Mouse (Mus musculus) lung, embryonic 16.5 days (tissue): ENCODE data around the gene Zfp106. TPM values are rescaled to one million over a fixed set of nuclear protein-coding genes. Genes with fewer than 3 reads are reported as not detected.

Source experiments
- ATAC-seq: fragments of 200-750 bp; cut with Nextera tagmentation; 2 replicates; pipeline ENCODE4 v1.8.0; 2017; ENCODE audit warnings: low read depth, mild to moderate bottlenecking, moderate library complexity
- H3K27ac ChIP-seq: fragments of 300-500 bp; sonication (generic); 2 replicates; pipeline ENCODE4 v1.5.1; 2014; ENCODE audit warnings: mild to moderate bottlenecking, control low read depth, low read length
- H3K27me3 ChIP-seq: fragments of 300-500 bp; sonication (generic); 2 replicates; pipeline ENCODE4 v1.6.1; 2014; ENCODE audit warnings: low read depth, low read length, mixed read lengths; ENCODE audit not compliant: control insufficient read depth, insufficient read depth
- H3K36me3 ChIP-seq: fragments of 300-500 bp; sonication (generic); 2 replicates; pipeline ENCODE4 v1.6.1; 2014; ENCODE audit warnings: low read length; ENCODE audit not compliant: control insufficient read depth, insufficient read depth
- H3K4me1 ChIP-seq: fragments of 300-500 bp; sonication (generic); replicated peaks from 2 replicates; pipeline ENCODE4 v1.6.1; 2014; ENCODE audit warnings: low read length, mixed read lengths; ENCODE audit not compliant: control insufficient read depth, insufficient read depth
- H3K4me2 ChIP-seq: fragments of 300-500 bp; sonication (generic); 2 replicates; pipeline ENCODE4 v1.6.1; 2014; ENCODE audit warnings: low read depth, low read length, control low read depth
- H3K4me3 ChIP-seq: fragments of 300-500 bp; sonication (generic); 2 replicates; pipeline ENCODE4 v1.5.1; 2014; ENCODE audit warnings: mild to moderate bottlenecking, low read length, control low read depth
- H3K9ac ChIP-seq: fragments of 300-500 bp; sonication (generic); 2 replicates; pipeline ENCODE4 v1.6.1; 2014; ENCODE audit warnings: low read length, control low read depth
- H3K9me3 ChIP-seq: fragments of 300-500 bp; sonication (generic); 2 replicates; pipeline ENCODE4 v1.6.1; 2016; ENCODE audit warnings: low read length; ENCODE audit not compliant: control insufficient read depth
- WGBS: fragments of 180-500 bp; shearing (Covaris S2); extraction: QIAGEN DNeasy Blood & Tissue Kit; methylation state at CpG from one replicate; pipeline ENCODE4 v1.1.7; 2014; 5-methylcytosine and 5-hydroxymethylcytosine counted together
- polyA plus RNA-seq: library from polyadenylated mRNA; unstranded; fragments of >200 nt; fragmentation: Nextera tagmentation; extraction: Ambion mirVana; gene quantifications from 2 replicates; pipeline ENCODE4 v1.2.1, GENCODE M21; 2015

Zfp106 gene
- 37.4 and 45.1 TPM in 2 replicates for polyA plus RNA-seq

GRCm38 (mm10) chr2:120563235-120563990, at the start of gene Zfp106:
TSS of gene Zfp106 (minus strand) at chr2:120563843.
- Histone ChIP-seq H3K9ac (peak within 1 kb of the TSS; percentile 80), H3K27me3 (no peaks in the 10 kb centered on the region), H3K27ac (peak within 1 kb of the TSS; percentile 51), H3K4me3 (peak within 1 kb of the TSS; percentile 79), H3K9me3 (no peaks in the 10 kb centered on the region), H3K4me2 (peak within 1 kb of the TSS; percentile 69), H3K36me3 (no peaks in the 10 kb centered on the region), H3K4me1 (peaks cover 8% of the 10 kb centered on the region)
- WGBS, result under 1% methylated on average over 41 of the region's 50 CpGs
- ATAC-seq, result peak; percentile 79

DNA sequence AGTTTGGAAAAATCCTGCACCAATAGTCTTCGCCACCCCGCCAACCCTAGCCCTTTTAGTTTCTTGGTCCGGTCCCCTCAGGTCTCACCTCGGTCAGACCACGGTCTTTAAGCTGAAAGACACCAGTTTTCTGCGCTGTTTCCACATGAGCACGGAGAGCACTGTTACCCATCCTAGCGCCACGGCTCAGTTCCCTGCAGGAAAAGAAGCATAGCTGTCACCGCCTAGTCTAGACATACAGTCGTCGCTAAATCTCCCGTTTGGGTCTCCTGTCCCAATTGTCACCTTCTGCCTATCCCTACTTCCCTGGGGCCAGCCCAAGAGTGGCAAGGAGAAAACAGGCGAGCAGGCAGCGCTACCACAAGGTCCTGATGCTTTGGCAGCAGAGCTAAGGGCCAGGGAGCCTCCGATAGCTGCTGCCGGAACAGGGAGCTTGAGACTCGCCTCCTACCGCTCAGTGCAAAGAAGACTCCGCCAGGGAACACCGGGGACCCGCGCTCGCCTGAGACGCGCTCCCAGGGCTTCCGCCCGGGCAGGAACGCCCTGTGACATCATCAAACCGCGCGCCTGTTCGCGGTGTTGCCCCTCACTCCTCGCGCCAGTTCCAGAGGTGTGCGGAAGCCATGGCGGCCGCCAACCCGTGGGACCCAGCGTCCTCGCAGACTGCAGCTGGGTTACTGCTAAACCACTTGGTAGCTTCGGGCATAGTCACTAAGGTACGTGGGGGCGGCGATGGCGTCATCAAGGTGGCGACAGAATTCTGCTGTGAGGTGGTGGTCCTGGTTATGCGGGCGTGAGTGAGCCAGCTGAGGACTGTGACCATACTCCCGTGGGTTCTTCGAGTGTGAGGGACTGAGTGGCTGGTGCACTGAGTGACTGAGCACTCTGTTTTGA, 45.4 kb upstream of the Zfp106 start, which contains the start of the genes Haus2 and Lrrc57:
Gene Haus2, plus strand, starts transcription at position 554 of the 894 bp plus-strand sequence.
Gene Lrrc57, minus strand, starts transcription at position 691 of the 894 bp plus-strand sequence.
- Histone ChIP-seq H3K9me3 (no peaks in the 10 kb centered on the region), H3K27me3 (no peaks in the 10 kb centered on the region), H3K9ac (peak within 1 kb of the TSS; percentile 89), H3K4me2 (peak within 1 kb of the TSS; percentile 88), H3K4me3 (peak within 1 kb of the TSS; percentile 61), H3K27ac (peak within 1 kb of the TSS; percentile 96), H3K36me3 (peaks cover 7% of the 10 kb centered on the region; the same call in 1 of the 2 replicates), H3K4me1 (peaks cover 14% of the 10 kb centered on the region)
- under 1% methylated on average over 52 of the region's 52 CpGs for WGBS
- ATAC-seq, result peak; percentile 98

DNA sequence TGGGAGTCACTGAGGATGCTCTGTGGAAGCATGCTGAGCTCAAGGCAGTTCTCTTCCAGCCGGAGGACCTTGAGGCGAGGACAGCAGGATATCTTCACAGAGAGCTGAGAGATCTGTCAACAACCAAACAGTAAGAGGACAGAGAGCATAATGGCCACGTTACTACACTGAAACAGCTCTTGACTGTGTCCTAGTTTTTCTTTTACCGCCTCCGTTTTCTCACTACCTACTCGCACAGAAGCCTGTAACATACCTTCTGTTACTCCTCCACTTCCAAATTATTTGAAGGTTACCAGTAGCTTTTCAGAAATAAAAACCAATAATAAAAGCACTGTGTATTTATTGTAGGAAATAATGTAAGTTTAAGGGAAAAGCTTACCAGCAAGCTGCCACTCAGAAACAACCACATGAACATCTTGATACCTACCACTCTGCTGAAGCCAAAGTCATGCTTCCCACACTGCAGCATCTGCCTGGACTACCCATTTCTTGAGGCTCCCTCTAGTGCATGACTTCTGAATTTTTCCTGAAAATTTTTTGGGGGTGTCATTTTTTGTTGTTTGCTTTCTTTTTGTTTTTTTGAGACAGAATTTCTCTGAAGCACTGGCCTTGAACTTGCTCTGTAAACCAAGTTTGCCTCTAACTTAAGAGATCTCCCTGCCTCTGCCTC, 42.5 kb upstream of the Zfp106 start:
- H3K4me2 ChIP-seq, result no peak overlapping the region
- H3K9ac ChIP-seq, result no peak overlapping the region
- H3K4me1 ChIP-seq, result peaks cover 14% of the 10 kb centered on the region
- 81% methylated on average over 6 of the region's 6 CpGs for WGBS
- no peaks in the 10 kb centered on the region; the same call in 1 of the 2 replicates for H3K36me3 ChIP-seq
- H3K27ac ChIP-seq, result no peak overlapping the region
- no peak for ATAC-seq
- H3K4me3 ChIP-seq, result no peak overlapping the region
- no peaks in the 10 kb centered on the region for H3K27me3 ChIP-seq
- H3K9me3 ChIP-seq, result no peaks in the 10 kb centered on the region

- H3K4me1 ChIP-seq, result no peaks in the 10 kb centered on the region
- 84% methylated on average over 4 of the region's 4 CpGs for WGBS
- no peak overlapping the region for H3K4me2 ChIP-seq
- no peak for ATAC-seq
- no peak overlapping the region for H3K9ac ChIP-seq
- no peak overlapping the region for H3K4me3 ChIP-seq
- H3K27me3 ChIP-seq, result no peaks in the 10 kb centered on the region
- H3K36me3 ChIP-seq, result peaks cover 30% of the 10 kb centered on the region
- H3K9me3 ChIP-seq, result no peaks in the 10 kb centered on the region
- no peak overlapping the region for H3K27ac ChIP-seq
Measured at GRCm38 (mm10) chr2:120599506-120599905, 35.9 kb upstream of the Zfp106 start.

- no peak overlapping the region for H3K4me2 ChIP-seq
- no peaks in the 10 kb centered on the region for H3K27me3 ChIP-seq
- H3K4me1 ChIP-seq, result no peaks in the 10 kb centered on the region
- peaks cover 30% of the 10 kb centered on the region for H3K36me3 ChIP-seq
- no peak overlapping the region for H3K4me3 ChIP-seq
- 83% methylated on average over 2 of the region's 2 CpGs for WGBS
- no peaks in the 10 kb centered on the region for H3K9me3 ChIP-seq
- H3K9ac ChIP-seq, result no peak overlapping the region
- no peak overlapping the region for H3K27ac ChIP-seq
- no peak for ATAC-seq
Measured at GRCm38 (mm10) chr2:120597734-120598133, 34.1 kb upstream of the Zfp106 start.

GRCm38 (mm10) chr2:120592227-120592626, 28.6 kb upstream of the Zfp106 start:
- Histone ChIP-seq H3K36me3 (peaks cover 19% of the 10 kb centered on the region; the same call in 1 of the 2 replicates), H3K4me2 (no peak overlapping the region), H3K27ac (no peak overlapping the region), H3K4me1 (no peaks in the 10 kb centered on the region), H3K4me3 (no peak overlapping the region), H3K9ac (no peak overlapping the region), H3K9me3 (no peaks in the 10 kb centered on the region), H3K27me3 (no peaks in the 10 kb centered on the region)
- WGBS, result 97% methylated on average over 1 of the region's 1 CpGs
- ATAC-seq, result no peak

DNA sequence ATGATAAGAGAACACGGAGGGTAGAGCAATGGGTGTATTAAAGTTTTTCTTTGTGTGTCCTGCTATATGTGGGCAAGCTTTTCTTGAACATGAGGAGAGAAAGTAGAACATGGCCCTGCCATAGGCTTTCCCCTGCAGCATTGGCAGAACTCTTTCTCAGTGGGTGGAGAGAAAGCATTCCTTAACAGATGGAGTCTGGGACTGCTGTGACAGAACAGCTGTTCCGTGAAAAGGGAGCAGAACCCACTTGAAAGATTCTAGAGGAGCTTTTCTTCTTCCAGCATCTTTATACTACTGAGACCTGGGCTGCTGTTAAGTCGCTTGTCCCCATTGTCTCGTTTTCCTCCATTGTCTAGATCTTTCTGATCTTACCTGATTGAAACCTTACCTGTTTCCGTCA, 26.1 kb upstream of the Zfp106 start:
- no peak overlapping the region for H3K27ac ChIP-seq
- ATAC-seq, result no peak
- H3K9ac ChIP-seq, result no peak overlapping the region
- no peaks in the 10 kb centered on the region for H3K4me1 ChIP-seq
- H3K9me3 ChIP-seq, result no peaks in the 10 kb centered on the region
- H3K4me3 ChIP-seq, result no peak overlapping the region
- no peak overlapping the region for H3K4me2 ChIP-seq
- 80% methylated on average over 5 of the region's 5 CpGs for WGBS
- peaks cover 10% of the 10 kb centered on the region; the same call in 1 of the 2 replicates for H3K36me3 ChIP-seq
- H3K27me3 ChIP-seq, result no peaks in the 10 kb centered on the region

- H3K36me3 ChIP-seq, result no peaks in the 10 kb centered on the region
Measured at GRCm38 (mm10) chr2:120578286-120578685, 14.6 kb upstream of the Zfp106 start.

More at GRCm38 (mm10) chr2:120578286-120578685, 14.6 kb upstream of the Zfp106 start:
- peaks cover 3% of the 10 kb centered on the region for H3K4me1 ChIP-seq
- no peaks in the 10 kb centered on the region for H3K27me3 ChIP-seq
- H3K4me2 ChIP-seq, result no peak overlapping the region
- no peak overlapping the region for H3K9ac ChIP-seq
- H3K27ac ChIP-seq, result no peak overlapping the region
- 43% methylated on average over 5 of the region's 5 CpGs for WGBS
- H3K9me3 ChIP-seq, result no peaks in the 10 kb centered on the region
- ATAC-seq, result peak; percentile 61; the same call in 1 of the 2 replicates
- H3K4me3 ChIP-seq, result no peak overlapping the region
